Mouse (Mus musculus) heart, embryonic 10.5 days (tissue): Measurements from ENCODE around the gene Lmntd1. TPM values are rescaled to one million over a fixed set of nuclear protein-coding genes. Genes with fewer than 3 reads are reported as not detected.

ENCODE experiments used
- DNase-seq: peaks from one replicate; pipeline ENCODE4 v3.0.0-alpha.2; 2017; ENCODE audit warnings: low spot score
- H3K27ac ChIP-seq: fragments of 300-500 bp; sonication (generic); 2 replicates; pipeline ENCODE4 v1.5.1; 2016; ENCODE audit warnings: mild to moderate bottlenecking
- H3K27me3 ChIP-seq: fragments of 300-500 bp; sonication (generic); 2 replicates; pipeline ENCODE4 v1.6.1; 2016; ENCODE audit warnings: mild to moderate bottlenecking; ENCODE audit not compliant: poor library complexity, insufficient read depth, severe bottlenecking
- H3K36me3 ChIP-seq: fragments of 300-500 bp; sonication (generic); 2 replicates; pipeline ENCODE4 v1.6.1; 2016; ENCODE audit warnings: mild to moderate bottlenecking, moderate library complexity
- H3K4me1 ChIP-seq: fragments of 300-500 bp; sonication (generic); 2 replicates; pipeline ENCODE4 v1.6.1; 2016; ENCODE audit warnings: mild to moderate bottlenecking
- H3K4me3 ChIP-seq: fragments of 300-500 bp; sonication (generic); 2 replicates; pipeline ENCODE4 v1.5.1; 2016; ENCODE audit warnings: mild to moderate bottlenecking, moderate library complexity
- H3K9me3 ChIP-seq: fragments of 300-500 bp; sonication (generic); 2 replicates; pipeline ENCODE4 v1.6.1; 2016; ENCODE audit warnings: mild to moderate bottlenecking, moderate library complexity
- WGBS: fragments of 180-500 bp; shearing (Covaris S2); methylation state at CpG from one replicate; pipeline ENCODE4 v1.1.7; 2016; 5-methylcytosine and 5-hydroxymethylcytosine counted together
- polyA plus RNA-seq: library from polyadenylated mRNA; unstranded; fragments of >200 nt; fragmentation: Nextera tagmentation; extraction: Ambion mirVana; gene quantifications from 2 replicates; pipeline ENCODE4 v1.2.1, GENCODE M21; 2016

The Lmntd1 gene
- polyA plus RNA-seq, 1 experiment from 2014 or later = 2.3 TPM

GRCm38 (mm10) chr6:145370302-145370701 is 243.8 kb downstream of the Lmntd1 start:
- H3K4me1 ChIP-seq = peaks cover 51% of the 10 kb centered on the region
- no peak for DNase-seq
- peak overlapping the region; percentile 59 for H3K27ac ChIP-seq
- H3K36me3 ChIP-seq = no peaks in the 10 kb centered on the region
- no peak overlapping the region for H3K4me3 ChIP-seq
- peaks cover 27% of the 10 kb centered on the region for H3K27me3 ChIP-seq
- H3K9me3 ChIP-seq = no peaks in the 10 kb centered on the region
- 57% methylated on average over 3 of the region's 3 CpGs for WGBS

- no peaks in the 10 kb centered on the region for H3K36me3 ChIP-seq
- no peaks in the 10 kb centered on the region for H3K9me3 ChIP-seq
- H3K4me1 ChIP-seq = peaks cover 52% of the 10 kb centered on the region
- 49% methylated on average over 4 of the region's 4 CpGs for WGBS
- H3K27ac ChIP-seq = peak overlapping the region; percentile 74
- no peak overlapping the region for H3K4me3 ChIP-seq
- DNase-seq = no peak
- H3K27me3 ChIP-seq = peaks cover 27% of the 10 kb centered on the region
Measured at GRCm38 (mm10) chr6:145369290-145369689, 244.8 kb downstream of the Lmntd1 start.

- H3K4me3 ChIP-seq = no peak overlapping the region
- no peaks in the 10 kb centered on the region for H3K36me3 ChIP-seq
- H3K4me1 ChIP-seq = peaks cover 46% of the 10 kb centered on the region
- no peak for DNase-seq
- H3K27me3 ChIP-seq = peaks cover 39% of the 10 kb centered on the region
- WGBS = 91% methylated on average over 11 of the region's 11 CpGs
- H3K27ac ChIP-seq = no peak overlapping the region
- no peaks in the 10 kb centered on the region for H3K9me3 ChIP-seq
Measured at GRCm38 (mm10) chr6:145366488-145366887, 247.6 kb downstream of the Lmntd1 start.

GRCm38 (mm10) chr6:145363698-145364097 is 250.4 kb downstream of the Lmntd1 start:
- H3K9me3 ChIP-seq = no peaks in the 10 kb centered on the region
- no peak for DNase-seq
- WGBS = 65% methylated on average over 7 of the region's 7 CpGs
- peaks cover 41% of the 10 kb centered on the region for H3K27me3 ChIP-seq
- no peak overlapping the region for H3K4me3 ChIP-seq
- H3K4me1 ChIP-seq = peaks cover 24% of the 10 kb centered on the region
- H3K27ac ChIP-seq = no peak overlapping the region
- H3K36me3 ChIP-seq = no peaks in the 10 kb centered on the region

- Histone ChIP-seq H3K27ac (peak overlapping the region; percentile 17; the same call in 1 of the 2 replicates), H3K4me3 (no peak overlapping the region), H3K9me3 (no peaks in the 10 kb centered on the region), H3K4me1 (peaks cover 13% of the 10 kb centered on the region; the same call in 1 of the 2 replicates), H3K36me3 (no peaks in the 10 kb centered on the region), H3K27me3 (peaks cover 24% of the 10 kb centered on the region; the same call in 1 of the 2 replicates)
- no peak for DNase-seq
- 51% methylated on average over 12 of the region's 12 CpGs for whole genome bisulfite sequencing
Measured at GRCm38 (mm10) chr6:145361109-145361694, 252.9 kb downstream of the Lmntd1 start.

GRCm38 (mm10) chr6:145359470-145360430 is 254.4 kb downstream of the Lmntd1 start:
- Histone ChIP-seq H3K9me3 (no peaks in the 10 kb centered on the region), H3K4me3 (no peak overlapping the region), H3K27ac (0 out of 2 replicates have a peak overlapping the region, but pooled peaks have one; percentile 10), H3K4me1 (peaks cover 13% of the 10 kb centered on the region; the same call in 1 of the 2 replicates), H3K27me3 (peaks cover 18% of the 10 kb centered on the region; the same call in 1 of the 2 replicates), H3K36me3 (no peaks in the 10 kb centered on the region)
- 47% methylated on average over 26 of the region's 26 CpGs for WGBS
- DNase-seq = no peak

GRCm38 (mm10) chr6:145358001-145358400 is 256.1 kb downstream of the Lmntd1 start:
- Histone ChIP-seq H3K9me3 (no peaks in the 10 kb centered on the region), H3K36me3 (no peaks in the 10 kb centered on the region), H3K27ac (no peak overlapping the region), H3K4me3 (no peak overlapping the region), H3K4me1 (peaks cover 5% of the 10 kb centered on the region; the same call in 1 of the 2 replicates), H3K27me3 (peaks cover 14% of the 10 kb centered on the region; the same call in 1 of the 2 replicates)
- WGBS = 73% methylated on average over 9 of the region's 9 CpGs
- no peak for DNase-seq

- H3K27ac ChIP-seq = no peak overlapping the region
- DNase-seq = no peak
- H3K4me3 ChIP-seq = no peak overlapping the region
- no peaks in the 10 kb centered on the region for H3K36me3 ChIP-seq
- H3K27me3 ChIP-seq = 0 out of 2 replicates have a peak, but pooled peaks cover 6% of the 10 kb centered on the region
- WGBS = 82% methylated on average over 5 of the region's 5 CpGs
- peaks cover 11% of the 10 kb centered on the region; the same call in 1 of the 2 replicates for H3K4me1 ChIP-seq
- H3K9me3 ChIP-seq = no peaks in the 10 kb centered on the region
Measured at GRCm38 (mm10) chr6:145353806-145354205, 260.3 kb downstream of the Lmntd1 start.

- Histone ChIP-seq H3K27ac (no peak overlapping the region), H3K27me3 (no peaks in the 10 kb centered on the region), H3K4me3 (no peak overlapping the region), H3K36me3 (no peaks in the 10 kb centered on the region), H3K9me3 (no peaks in the 10 kb centered on the region), H3K4me1 (peaks cover 11% of the 10 kb centered on the region; the same call in 1 of the 2 replicates)
- DNase-seq = no peak
- 9% methylated on average over 1 of the region's 1 CpGs for WGBS
Measured at GRCm38 (mm10) chr6:145352705-145353104, 261.4 kb downstream of the Lmntd1 start.

GRCm38 (mm10) chr6:145348196-145348915 is 265.8 kb downstream of the Lmntd1 start:
- H3K4me1 ChIP-seq = peaks cover 11% of the 10 kb centered on the region; the same call in 1 of the 2 replicates
- H3K27ac ChIP-seq = no peak overlapping the region
- 64% methylated on average over 9 of the region's 9 CpGs for WGBS
- H3K36me3 ChIP-seq = no peaks in the 10 kb centered on the region
- DNase-seq = no peak
- H3K4me3 ChIP-seq = no peak overlapping the region
- no peaks in the 10 kb centered on the region for H3K27me3 ChIP-seq
- H3K9me3 ChIP-seq = no peaks in the 10 kb centered on the region

- peaks cover 11% of the 10 kb centered on the region; the same call in 1 of the 2 replicates for H3K4me1 ChIP-seq
- no peak for DNase-seq
- no peak overlapping the region for H3K4me3 ChIP-seq
- H3K27ac ChIP-seq = no peak overlapping the region
- no peaks in the 10 kb centered on the region for H3K9me3 ChIP-seq
- no peaks in the 10 kb centered on the region for H3K27me3 ChIP-seq
- H3K36me3 ChIP-seq = no peaks in the 10 kb centered on the region
- 60% methylated on average over 6 of the region's 6 CpGs for WGBS
Measured at GRCm38 (mm10) chr6:145347641-145348040, 266.5 kb downstream of the Lmntd1 start.

GRCm38 (mm10) chr6:145346789-145347557 is 267.1 kb downstream of the Lmntd1 start:
- Histone ChIP-seq H3K36me3 (no peaks in the 10 kb centered on the region), H3K9me3 (no peaks in the 10 kb centered on the region), H3K4me3 (no peak overlapping the region), H3K27ac (no peak overlapping the region), H3K4me1 (peaks cover 11% of the 10 kb centered on the region; the same call in 1 of the 2 replicates), H3K27me3 (no peaks in the 10 kb centered on the region)
- DNase-seq = no peak
- WGBS = 79% methylated on average over 11 of the region's 11 CpGs
